Mouse (Mus musculus): ENCODE results near the gene Mipep. TPM values are rescaled to one million over a fixed set of nuclear protein-coding genes. Genes with fewer than 3 reads are reported as not detected.

The Mipep gene
- polyA plus RNA-seq, 1 experiment from 2014 or later, result 21.2 TPM

- no peak for ATAC-seq (ENCODE audit: low FRiP score)
- 90% methylated on average over 5 of the region's 5 CpGs for WGBS
- Histone ChIP-seq H3K36me3 (replicated peaks; ENCODE audit: control insufficient read depth, insufficient read depth) (no peaks in the 10 kb centered on the region), H3K27me3 (ENCODE audit: control insufficient read depth, insufficient read depth, low read length) (no peaks in the 10 kb centered on the region), H3K9me3 (ENCODE audit: control insufficient read depth, low read length) (no peaks in the 10 kb centered on the region), H3K4me1 (replicated peaks; ENCODE audit: control insufficient read depth, insufficient read depth, low read length) (no peaks in the 10 kb centered on the region), H3K27ac (no peak overlapping the region), H3K4me2 (replicated peaks) (no peak overlapping the region), H3K4me3 (replicated peaks; ENCODE audit: low read length) (no peak overlapping the region), H3K9ac (no peak overlapping the region)
- DNase-seq (ENCODE audit: low spot score), result no peak
Observed at GRCm38 (mm10) chr14:60898086-60898667, 113.8 kb downstream of the Mipep start.

DNA sequence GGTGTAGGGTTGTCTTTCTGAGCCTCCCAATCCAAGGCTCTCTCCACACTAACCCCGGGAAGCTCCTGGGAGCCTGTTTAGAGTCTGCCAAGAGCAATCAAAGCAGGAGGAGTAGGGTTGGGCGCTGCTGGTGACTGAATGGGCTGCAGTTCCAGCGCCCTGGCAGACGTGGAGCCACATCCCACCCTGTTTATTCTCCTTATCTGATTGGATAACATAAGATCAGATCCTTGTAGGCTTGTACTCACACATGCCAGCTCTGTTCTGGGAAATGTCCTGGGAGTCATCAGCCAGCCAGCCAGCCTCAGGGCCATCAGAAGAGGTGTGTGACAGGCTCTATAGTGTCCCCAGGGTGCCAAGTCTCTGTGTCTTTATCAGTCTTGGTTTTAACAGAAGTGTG is 120.1 kb downstream of the Mipep start:
- Histone ChIP-seq H3K9me3 (ENCODE audit: control insufficient read depth, low read length) (no peaks in the 10 kb centered on the region), H3K4me3 (replicated peaks; ENCODE audit: low read length) (no peak overlapping the region), H3K27me3 (ENCODE audit: control insufficient read depth, insufficient read depth, low read length) (no peaks in the 10 kb centered on the region), H3K27ac (no peak overlapping the region), H3K36me3 (replicated peaks; ENCODE audit: control insufficient read depth, insufficient read depth) (no peaks in the 10 kb centered on the region; the same call in 1 of the 2 replicates), H3K9ac (no peak overlapping the region), H3K4me1 (replicated peaks; ENCODE audit: control insufficient read depth, insufficient read depth, low read length) (no peaks in the 10 kb centered on the region), H3K4me2 (replicated peaks) (no peak overlapping the region)
- 73% methylated on average over 4 of the region's 4 CpGs for WGBS
- no peak for ATAC-seq (ENCODE audit: low FRiP score)
- DNase-seq (ENCODE audit: low spot score), result no peak

GRCm38 (mm10) chr14:60906421-60907374 is 122.3 kb downstream of the Mipep start:
- Histone ChIP-seq H3K27ac (no peak overlapping the region), H3K4me3 (replicated peaks; ENCODE audit: low read length) (no peak overlapping the region), H3K36me3 (replicated peaks; ENCODE audit: control insufficient read depth, insufficient read depth) (no peaks in the 10 kb centered on the region; the same call in 1 of the 2 replicates), H3K9me3 (ENCODE audit: control insufficient read depth, low read length) (no peaks in the 10 kb centered on the region), H3K4me2 (replicated peaks) (no peak overlapping the region), H3K9ac (no peak overlapping the region), H3K27me3 (ENCODE audit: control insufficient read depth, insufficient read depth, low read length) (no peaks in the 10 kb centered on the region), H3K4me1 (replicated peaks; ENCODE audit: control insufficient read depth, insufficient read depth, low read length) (no peaks in the 10 kb centered on the region)
- DNase-seq (ENCODE audit: low spot score) (no peak), ATAC-seq (ENCODE audit: low FRiP score) (no peak)
- WGBS, result 90% methylated on average over 10 of the region's 10 CpGs

- no peak overlapping the region for H3K4me3 ChIP-seq (replicated peaks; ENCODE audit: low read length)
- no peaks in the 10 kb centered on the region for H3K36me3 ChIP-seq (replicated peaks; ENCODE audit: control insufficient read depth, insufficient read depth)
- DNase-seq (ENCODE audit: low spot score) (no peak), ATAC-seq (ENCODE audit: low FRiP score) (no peak)
- 96% methylated on average over 4 of the region's 4 CpGs for WGBS
- no peaks in the 10 kb centered on the region for H3K27me3 ChIP-seq (ENCODE audit: control insufficient read depth, insufficient read depth, low read length)
- H3K4me1 ChIP-seq (replicated peaks; ENCODE audit: control insufficient read depth, insufficient read depth, low read length), result 0 out of 2 replicates have a peak, but pooled peaks cover 5% of the 10 kb centered on the region
- no peak overlapping the region for H3K9ac ChIP-seq
- H3K9me3 ChIP-seq (ENCODE audit: control insufficient read depth, low read length), result no peaks in the 10 kb centered on the region
- no peak overlapping the region for H3K4me2 ChIP-seq (replicated peaks)
- H3K27ac ChIP-seq, result no peak overlapping the region
Observed at GRCm38 (mm10) chr14:60909351-60909750, 125.0 kb downstream of the Mipep start.

- WGBS, result 94% methylated on average over 12 of the region's 12 CpGs
- no peak overlapping the region for H3K4me3 ChIP-seq (replicated peaks; ENCODE audit: low read length)
- 0 out of 2 replicates have a peak, but pooled peaks cover 5% of the 10 kb centered on the region for H3K4me1 ChIP-seq (replicated peaks; ENCODE audit: control insufficient read depth, insufficient read depth, low read length)
- H3K27me3 ChIP-seq (ENCODE audit: control insufficient read depth, insufficient read depth, low read length), result no peaks in the 10 kb centered on the region
- H3K9me3 ChIP-seq (ENCODE audit: control insufficient read depth, low read length), result no peaks in the 10 kb centered on the region
- no peak for ATAC-seq (ENCODE audit: low FRiP score)
- DNase-seq (ENCODE audit: low spot score), result no peak
- no peak overlapping the region for H3K9ac ChIP-seq
- no peak overlapping the region for H3K4me2 ChIP-seq (replicated peaks)
- no peak overlapping the region for H3K27ac ChIP-seq
- H3K36me3 ChIP-seq (replicated peaks; ENCODE audit: control insufficient read depth, insufficient read depth), result no peaks in the 10 kb centered on the region
Observed at GRCm38 (mm10) chr14:60910506-60911444, 126.4 kb downstream of the Mipep start.

- Histone ChIP-seq H3K4me3 (replicated peaks; ENCODE audit: low read length) (no peak overlapping the region), H3K36me3 (replicated peaks; ENCODE audit: control insufficient read depth, insufficient read depth) (no peaks in the 10 kb centered on the region), H3K4me1 (replicated peaks; ENCODE audit: control insufficient read depth, insufficient read depth, low read length) (0 out of 2 replicates have a peak, but pooled peaks cover 5% of the 10 kb centered on the region), H3K4me2 (replicated peaks) (no peak overlapping the region), H3K27ac (no peak overlapping the region), H3K27me3 (ENCODE audit: control insufficient read depth, insufficient read depth, low read length) (no peaks in the 10 kb centered on the region), H3K9me3 (ENCODE audit: control insufficient read depth, low read length) (no peaks in the 10 kb centered on the region), H3K9ac (no peak overlapping the region)
- no peak for DNase-seq (ENCODE audit: low spot score)
- no peak for ATAC-seq (ENCODE audit: low FRiP score)
- WGBS, result 10% methylated on average over 8 of the region's 8 CpGs
Observed at GRCm38 (mm10) chr14:60912981-60913468, 128.7 kb downstream of the Mipep start.

GRCm38 (mm10) chr14:60916661-60917060 is 132.3 kb downstream of the Mipep start:
- DNase-seq (ENCODE audit: low spot score) (no peak), ATAC-seq (ENCODE audit: low FRiP score) (no peak)
- H3K4me3 ChIP-seq (replicated peaks; ENCODE audit: low read length), result no peak overlapping the region
- WGBS, result 63% methylated on average over 4 of the region's 4 CpGs
- H3K4me1 ChIP-seq (replicated peaks; ENCODE audit: control insufficient read depth, insufficient read depth, low read length), result 0 out of 2 replicates have a peak, but pooled peaks cover 5% of the 10 kb centered on the region
- no peaks in the 10 kb centered on the region for H3K27me3 ChIP-seq (ENCODE audit: control insufficient read depth, insufficient read depth, low read length)
- H3K4me2 ChIP-seq (replicated peaks), result no peak overlapping the region
- no peaks in the 10 kb centered on the region for H3K9me3 ChIP-seq (ENCODE audit: control insufficient read depth, low read length)
- no peak overlapping the region for H3K27ac ChIP-seq
- no peaks in the 10 kb centered on the region for H3K36me3 ChIP-seq (replicated peaks; ENCODE audit: control insufficient read depth, insufficient read depth)
- H3K9ac ChIP-seq, result no peak overlapping the region

DNA sequence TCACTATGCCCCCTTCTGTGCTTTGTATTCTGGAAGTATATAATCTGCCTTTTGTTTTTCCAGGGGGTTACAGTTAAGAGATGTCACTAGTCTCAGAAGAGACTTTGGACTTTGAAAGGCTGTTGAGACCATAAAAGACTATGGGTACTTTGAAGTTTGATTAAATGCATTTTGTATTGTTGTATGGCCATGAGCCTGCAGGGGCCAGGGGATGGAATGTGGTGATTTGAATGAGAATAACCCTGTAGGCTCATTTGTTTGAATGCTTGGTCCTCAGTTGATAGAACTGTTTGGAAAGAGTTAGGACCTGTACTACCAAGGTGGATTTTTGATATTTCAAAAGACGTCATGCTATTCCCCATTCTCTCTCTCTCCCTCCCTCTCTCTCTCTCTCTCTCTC is 141.6 kb downstream of the Mipep start:
- Histone ChIP-seq H3K4me2 (replicated peaks) (no peak overlapping the region), H3K27me3 (ENCODE audit: control insufficient read depth, insufficient read depth, low read length) (no peaks in the 10 kb centered on the region), H3K36me3 (replicated peaks; ENCODE audit: control insufficient read depth, insufficient read depth) (no peaks in the 10 kb centered on the region), H3K4me3 (replicated peaks; ENCODE audit: low read length) (no peak overlapping the region), H3K9me3 (ENCODE audit: control insufficient read depth, low read length) (no peaks in the 10 kb centered on the region), H3K27ac (no peak overlapping the region), H3K4me1 (replicated peaks; ENCODE audit: control insufficient read depth, insufficient read depth, low read length) (no peaks in the 10 kb centered on the region), H3K9ac (no peak overlapping the region)
- ATAC-seq (ENCODE audit: low FRiP score), result no peak
- DNase-seq (ENCODE audit: low spot score), result no peak
- 24% methylated on average over 1 of the region's 1 CpGs for WGBS

Data from hindbrain, embryonic 14.5 days (tissue).